Mouse (Mus musculus): Measurements from ENCODE around the gene Zdhhc25. TPM values are rescaled to one million over a fixed set of nuclear protein-coding genes. Genes with fewer than 3 reads are reported as not detected.

The Zdhhc25 gene
- polyA plus RNA-seq, 2 experiments = not detected

- Histone ChIP-seq H3K27ac (no peak overlapping the region), H3K4me3 (ENCODE audit: insufficient read depth in 1 of 2, low read depth in 2 of 2, low read length in 2 of 2) (no peak overlapping the region), H3K9me3 (ENCODE audit: control insufficient read depth, low read length) (no peaks in the 10 kb centered on the region), H3K27me3 (ENCODE audit: control insufficient read depth, insufficient read depth, low read length) (no peaks in the 10 kb centered on the region), H3K9ac (replicated peaks) (no peak overlapping the region), H3K4me2 (ENCODE audit: low read depth) (no peak overlapping the region), H3K36me3 (replicated peaks; ENCODE audit: control insufficient read depth, insufficient read depth, low read depth) (no peaks in the 10 kb centered on the region), H3K4me1 (replicated peaks; ENCODE audit: control insufficient read depth in 2 of 2, insufficient read depth in 2 of 2, low read length in 1 of 2) (no peaks in the 10 kb centered on the region)
- 72% methylated on average over 17 of the region's 17 CpGs for WGBS (ENCODE audit: insufficient replicate concordance)
- ATAC-seq (ENCODE audit: insufficient read depth) (no peak), DNase-seq (ENCODE audit: low read depth in 3 of 3, low spot score in 3 of 3) (no peak)
- TF ChIP-seq CTCF (IDR thresholded peaks at IDR 0.05; ENCODE audit: low read depth) (peak; percentile 17; the same call in 1 of the 2 replicates), EP300 (IDR thresholded peaks at IDR 0.05; ENCODE audit: low read depth) (no peak)
Measured at GRCm38 (mm10) chr15:88618008-88618773, 18.1 kb downstream of the Zdhhc25 start.

DNA sequence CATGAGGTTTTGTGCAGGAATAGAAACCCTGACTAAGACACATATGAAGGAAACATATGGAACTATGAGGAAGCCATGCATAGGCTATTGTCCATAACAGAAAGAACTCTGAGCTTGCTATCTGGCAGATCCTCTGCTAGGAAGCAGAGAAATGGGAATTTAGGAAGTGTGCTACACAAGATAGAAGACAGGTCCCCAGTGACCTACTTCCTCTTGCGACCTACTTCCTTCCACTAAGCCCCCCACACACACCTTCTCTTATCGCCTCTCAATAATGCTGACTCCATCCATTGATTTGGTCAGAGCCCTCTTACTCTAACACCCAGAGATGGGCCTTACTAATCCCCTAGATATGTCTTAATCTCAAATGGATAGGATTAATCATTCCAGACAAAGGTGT lies 19.9 kb downstream of the Zdhhc25 start:
- H3K4me3 ChIP-seq (ENCODE audit: insufficient read depth in 1 of 2, low read depth in 2 of 2, low read length in 2 of 2) = no peak overlapping the region
- no peak overlapping the region for H3K9ac ChIP-seq (replicated peaks)
- 30% methylated on average over 2 of the region's 2 CpGs for WGBS (ENCODE audit: insufficient replicate concordance)
- no peaks in the 10 kb centered on the region for H3K9me3 ChIP-seq (ENCODE audit: control insufficient read depth, low read length)
- no peak overlapping the region for H3K27ac ChIP-seq
- ATAC-seq (ENCODE audit: insufficient read depth) (no peak), DNase-seq (ENCODE audit: low read depth in 3 of 3, low spot score in 3 of 3) (no peak)
- H3K4me1 ChIP-seq (replicated peaks; ENCODE audit: control insufficient read depth in 2 of 2, insufficient read depth in 2 of 2, low read length in 1 of 2) = no peaks in the 10 kb centered on the region
- no peak overlapping the region for H3K4me2 ChIP-seq (ENCODE audit: low read depth)
- TF ChIP-seq EP300 (IDR thresholded peaks at IDR 0.05; ENCODE audit: low read depth) (no peak), CTCF (IDR thresholded peaks at IDR 0.05; ENCODE audit: low read depth) (no peak)
- no peaks in the 10 kb centered on the region for H3K36me3 ChIP-seq (replicated peaks; ENCODE audit: control insufficient read depth, insufficient read depth, low read depth)
- no peaks in the 10 kb centered on the region for H3K27me3 ChIP-seq (ENCODE audit: control insufficient read depth, insufficient read depth, low read length)

DNA sequence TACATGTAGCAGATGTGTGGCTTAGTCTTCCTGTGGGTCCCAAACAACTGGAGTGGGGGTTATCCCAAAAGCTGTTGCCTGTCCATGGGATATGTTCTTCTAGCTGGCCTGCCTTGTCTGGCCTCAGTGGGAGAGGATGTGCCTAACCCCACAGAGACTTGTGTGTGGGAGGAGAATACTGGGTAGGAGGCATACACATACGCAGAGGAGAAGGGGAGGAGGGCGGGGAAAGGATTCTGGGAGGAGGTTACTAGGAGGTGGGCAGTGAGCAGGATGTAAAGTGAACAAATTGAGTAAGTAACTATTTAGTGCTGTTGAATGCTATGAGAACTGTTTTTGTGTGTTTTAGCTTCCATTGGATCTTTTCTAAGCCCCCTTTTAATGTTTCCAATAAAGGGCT lies 23.8 kb downstream of the Zdhhc25 start:
- no peak overlapping the region for H3K9ac ChIP-seq (replicated peaks)
- H3K4me3 ChIP-seq (ENCODE audit: insufficient read depth in 1 of 2, low read depth in 2 of 2, low read length in 2 of 2) = no peak overlapping the region
- no peaks in the 10 kb centered on the region for H3K36me3 ChIP-seq (replicated peaks; ENCODE audit: control insufficient read depth, insufficient read depth, low read depth)
- DNase-seq (ENCODE audit: low read depth in 3 of 3, low spot score in 3 of 3) = no peak
- no peak overlapping the region for H3K4me2 ChIP-seq (ENCODE audit: low read depth)
- no peak for ATAC-seq (ENCODE audit: insufficient read depth)
- H3K9me3 ChIP-seq (ENCODE audit: control insufficient read depth, low read length) = no peaks in the 10 kb centered on the region
- no peak overlapping the region for H3K27ac ChIP-seq
- no peaks in the 10 kb centered on the region for H3K27me3 ChIP-seq (ENCODE audit: control insufficient read depth, insufficient read depth, low read length)
- TF ChIP-seq EP300 (IDR thresholded peaks at IDR 0.05; ENCODE audit: low read depth) (no peak), CTCF (IDR thresholded peaks at IDR 0.05; ENCODE audit: low read depth) (no peak)
- H3K4me1 ChIP-seq (replicated peaks; ENCODE audit: control insufficient read depth in 2 of 2, insufficient read depth in 2 of 2, low read length in 1 of 2) = no peaks in the 10 kb centered on the region
- WGBS (ENCODE audit: insufficient replicate concordance) = 50% methylated on average over 2 of the region's 2 CpGs

DNA sequence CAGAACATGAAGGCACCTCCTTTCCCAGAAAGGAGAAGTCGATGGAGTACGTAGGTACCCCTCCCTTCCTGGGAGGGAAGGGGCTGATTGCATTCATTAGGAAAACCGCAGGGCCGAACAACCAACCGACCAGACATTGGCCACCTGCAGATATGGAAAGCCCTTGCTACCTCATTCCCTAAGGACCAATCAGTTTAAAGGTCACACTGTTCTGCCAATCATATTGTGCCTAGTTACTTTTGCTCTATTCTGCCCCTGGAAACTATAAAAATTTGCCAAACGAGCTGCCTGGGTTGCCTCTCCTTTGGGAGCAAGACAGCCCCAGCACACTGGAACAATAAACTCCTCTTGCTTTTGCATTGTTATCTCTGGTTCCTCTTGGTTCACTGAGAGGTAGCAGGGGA lies 24.8 kb downstream of the Zdhhc25 start:
- Histone ChIP-seq H3K4me1 (replicated peaks; ENCODE audit: control insufficient read depth in 2 of 2, insufficient read depth in 2 of 2, low read length in 1 of 2) (no peaks in the 10 kb centered on the region), H3K9me3 (ENCODE audit: control insufficient read depth, low read length) (no peaks in the 10 kb centered on the region), H3K4me2 (ENCODE audit: low read depth) (no peak overlapping the region), H3K27ac (no peak overlapping the region), H3K27me3 (ENCODE audit: control insufficient read depth, insufficient read depth, low read length) (no peaks in the 10 kb centered on the region), H3K4me3 (ENCODE audit: insufficient read depth in 1 of 2, low read depth in 2 of 2, low read length in 2 of 2) (no peak overlapping the region), H3K36me3 (replicated peaks; ENCODE audit: control insufficient read depth, insufficient read depth, low read depth) (no peaks in the 10 kb centered on the region), H3K9ac (replicated peaks) (no peak overlapping the region)
- no peak for ATAC-seq (ENCODE audit: insufficient read depth)
- 62% methylated on average over 6 of the region's 6 CpGs for WGBS (ENCODE audit: insufficient replicate concordance)
- TF ChIP-seq CTCF (IDR thresholded peaks at IDR 0.05; ENCODE audit: low read depth) = no peak
- DNase-seq (ENCODE audit: low read depth in 3 of 3, low spot score in 3 of 3) = no peak

GRCm38 (mm10) chr15:88625303-88626066 lies 25.4 kb downstream of the Zdhhc25 start:
- Histone ChIP-seq H3K27ac (no peak overlapping the region), H3K4me3 (ENCODE audit: insufficient read depth in 1 of 2, low read depth in 2 of 2, low read length in 2 of 2) (no peak overlapping the region), H3K27me3 (ENCODE audit: control insufficient read depth, insufficient read depth, low read length) (no peaks in the 10 kb centered on the region), H3K4me2 (ENCODE audit: low read depth) (no peak overlapping the region), H3K36me3 (replicated peaks; ENCODE audit: control insufficient read depth, insufficient read depth, low read depth) (no peaks in the 10 kb centered on the region), H3K4me1 (replicated peaks; ENCODE audit: control insufficient read depth in 2 of 2, insufficient read depth in 2 of 2, low read length in 1 of 2) (no peaks in the 10 kb centered on the region), H3K9me3 (ENCODE audit: control insufficient read depth, low read length) (no peaks in the 10 kb centered on the region), H3K9ac (replicated peaks) (no peak overlapping the region)
- TF ChIP-seq EP300 (IDR thresholded peaks at IDR 0.05; ENCODE audit: low read depth) (no peak), CTCF (IDR thresholded peaks at IDR 0.05; ENCODE audit: low read depth) (no peak)
- ATAC-seq (ENCODE audit: insufficient read depth) (no peak), DNase-seq (ENCODE audit: low read depth in 3 of 3, low spot score in 3 of 3) (no peak)
- WGBS (ENCODE audit: insufficient replicate concordance) = 42% methylated on average over 3 of the region's 3 CpGs

Data from liver, embryonic 14.5 days (tissue).